Mouse (Mus musculus) T-helper 2 cell (primary cell): ENCODE measurements around the gene Rab30.
"Not testable (repeated sequence)": the region's sequence is repeated elsewhere in the genome, so short reads cannot be mapped to it uniquely, and the experiment has no call there.

Experiments used
- in situ Hi-C: fragments of 300-600 bp; cut with MboI, MseI; formaldehyde crosslinking; loops from one replicate; pipeline ENCODE4 v1.15.1; 2025; ENCODE audit warnings: high pct_unique_total_duplicates

Rab30 gene

GRCm38 (mm10) chr7:92741152-92741860 is at the start of gene Rab30:
TSS of gene Rab30 (plus strand) at chr7:92741603.
- in situ Hi-C loops, result loop anchor here (5.0 kb wide), 2 partner anchors 104 to 131 kb away; partner anchors contain the start of genes Ankrd42, Ddias and Prcp

DNA sequence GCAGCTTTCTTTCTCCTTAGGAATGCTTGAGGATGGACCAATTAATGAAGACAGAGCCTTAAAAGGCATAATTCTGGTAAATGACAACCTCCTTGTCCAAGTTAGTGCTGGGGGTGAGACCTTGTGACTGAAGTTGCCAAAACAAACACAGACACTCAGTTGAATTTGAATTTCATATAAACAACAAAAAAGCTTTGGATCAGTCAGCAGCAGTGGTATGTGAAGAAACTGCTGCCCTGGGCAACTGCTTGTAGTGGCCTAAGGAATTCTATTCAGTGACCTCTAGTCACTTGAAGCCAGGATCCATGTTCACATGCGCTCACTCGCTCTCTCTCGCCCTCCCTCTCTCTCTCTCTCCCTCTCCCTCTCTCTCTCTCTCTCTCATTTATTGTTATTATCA is 45.0 kb upstream of the Rab30 start:
- in situ Hi-C loops, result no loop called here

DNA sequence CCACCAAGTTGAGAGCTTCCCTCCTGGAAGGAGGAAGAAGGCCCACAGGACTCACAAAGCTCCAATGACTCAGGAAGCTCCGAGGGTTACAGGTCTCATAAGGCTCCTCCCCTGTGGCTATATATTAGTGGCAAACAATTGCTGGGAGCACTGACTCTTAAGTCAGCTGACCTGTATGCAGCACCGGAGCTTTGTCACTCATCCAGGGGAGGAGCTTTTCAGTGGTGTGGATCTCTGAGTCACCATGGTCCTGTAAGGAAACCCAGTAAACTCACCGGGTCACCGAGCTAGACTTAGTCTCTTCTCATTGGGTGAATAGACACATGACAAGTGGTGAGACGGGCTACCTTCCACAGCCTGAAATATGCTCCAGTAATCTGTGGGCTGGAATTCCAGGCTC is 42.6 kb upstream of the Rab30 start:
- in situ Hi-C loops, result no loop called here

DNA sequence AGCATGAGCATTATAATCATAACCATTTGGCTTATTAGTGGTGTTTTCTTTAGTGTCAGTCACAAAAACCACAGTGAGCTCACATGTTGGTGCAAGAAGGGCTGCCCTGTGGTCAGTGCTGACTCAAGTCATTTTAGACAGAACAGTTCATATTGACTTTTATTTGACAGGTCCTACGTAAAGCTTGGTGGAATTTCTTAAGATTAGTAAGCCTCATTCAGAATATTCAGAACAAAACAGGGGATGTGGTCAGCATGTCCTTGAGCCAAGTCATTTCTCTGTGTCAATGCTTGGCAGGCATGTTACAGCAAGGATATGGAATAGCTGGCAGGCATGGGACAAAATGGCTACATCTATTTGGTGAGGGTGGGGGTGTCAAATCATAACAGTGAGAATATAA is 37.7 kb upstream of the Rab30 start:
- in situ Hi-C loops, result no loop called here

DNA sequence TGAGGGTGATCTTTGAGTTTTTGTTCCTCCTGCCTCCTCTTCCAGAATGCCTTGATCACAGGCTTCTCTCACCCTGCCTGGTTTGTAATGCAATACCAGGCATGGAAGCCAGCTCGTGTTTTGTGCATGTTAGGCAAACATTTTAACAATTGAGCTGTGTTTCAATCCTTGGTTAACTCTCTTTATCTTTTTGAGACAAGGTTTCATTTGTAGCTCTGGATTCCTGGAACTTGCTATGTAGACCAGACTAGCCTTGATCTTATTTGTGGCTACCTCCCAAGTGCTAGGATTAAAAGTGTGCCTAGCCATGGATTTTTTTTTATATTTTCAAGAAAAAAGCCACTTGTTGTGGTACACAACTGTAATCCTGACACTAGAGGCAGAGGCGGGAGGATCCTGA is 35.9 kb upstream of the Rab30 start:
- in situ Hi-C loops, result no loop called here

DNA sequence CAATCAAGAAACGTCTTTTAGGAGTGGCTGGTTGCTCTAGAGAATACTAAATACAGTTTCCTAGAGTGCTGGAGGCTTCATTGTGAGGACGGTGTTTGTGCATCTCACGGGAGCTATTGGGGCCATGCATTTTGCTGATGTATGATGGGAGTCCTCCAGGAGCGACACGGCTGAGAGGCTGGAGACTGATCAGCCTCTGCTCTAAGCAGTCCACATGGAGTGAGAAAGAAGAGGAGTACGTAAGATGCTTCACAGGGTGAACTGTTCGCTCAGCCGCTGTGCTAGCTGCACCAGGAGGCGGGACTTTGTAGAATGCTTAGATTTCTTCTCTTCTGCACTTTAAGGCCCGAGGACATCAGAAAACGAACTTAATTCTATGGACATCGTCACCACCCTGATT is 34.7 kb upstream of the Rab30 start:
- in situ Hi-C loops, result no loop called here

- in situ Hi-C loops, result no loop called here
Measured at GRCm38 (mm10) chr7:92709573-92709972, 31.8 kb upstream of the Rab30 start.

GRCm38 (mm10) chr7:92711593-92711992 is 29.8 kb upstream of the Rab30 start:
- in situ Hi-C loops, result no loop called here

DNA sequence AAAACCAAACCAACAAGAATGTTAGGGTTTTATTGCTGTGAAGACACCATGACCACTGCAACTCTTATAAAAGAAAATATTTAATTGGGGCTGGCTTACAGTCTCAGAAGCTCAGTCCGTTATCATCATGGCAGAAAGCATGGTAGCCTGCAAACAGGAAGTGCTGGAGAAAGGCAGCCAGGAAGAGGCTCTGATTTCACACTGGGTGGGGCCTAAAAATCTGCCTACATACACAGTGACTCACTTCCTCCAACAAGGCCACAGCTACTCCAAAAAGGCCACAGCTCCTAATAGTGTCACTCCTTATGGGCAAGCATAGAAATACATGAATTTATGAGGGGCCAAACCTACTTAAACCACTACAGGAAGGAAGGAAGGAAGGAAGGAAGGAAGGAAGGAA is 26.3 kb upstream of the Rab30 start:
- in situ Hi-C loops, result no loop called here

DNA sequence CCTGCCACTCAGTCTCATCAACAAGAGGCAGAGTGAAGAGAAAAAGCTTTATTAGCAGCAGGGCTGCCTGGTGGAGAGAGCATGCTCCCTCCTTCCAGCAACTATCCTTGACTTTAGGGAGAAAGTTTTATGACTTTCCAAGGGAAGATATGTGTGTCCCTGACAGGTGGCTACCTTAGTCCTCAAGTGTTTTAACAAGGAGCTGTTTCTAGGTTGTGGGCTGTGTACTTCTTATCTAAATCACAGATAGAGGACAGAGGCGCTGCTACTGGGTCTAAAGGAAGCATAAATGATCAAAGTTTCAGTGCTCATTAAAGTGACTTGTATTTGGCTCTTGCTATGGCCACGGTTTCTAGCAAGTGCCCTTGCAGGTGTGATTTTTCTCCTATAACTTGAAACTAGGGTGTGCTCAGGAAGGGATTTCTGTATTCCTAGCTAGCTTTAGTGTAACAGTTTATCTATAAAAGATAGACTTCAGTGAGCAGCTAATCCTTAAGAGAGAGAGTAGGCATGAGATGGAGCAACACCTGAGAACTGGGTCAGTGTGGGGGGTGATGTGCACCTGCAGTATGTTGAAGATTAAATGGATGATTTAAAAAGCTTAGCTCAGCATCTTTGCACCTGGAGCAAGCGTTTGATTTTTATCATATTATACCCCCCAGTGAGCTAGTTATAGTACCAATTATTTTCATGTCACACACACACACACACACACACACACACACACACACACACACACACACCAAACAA is 21.1 kb upstream of the Rab30 start:
- in situ Hi-C loops, result no loop called here

DNA sequence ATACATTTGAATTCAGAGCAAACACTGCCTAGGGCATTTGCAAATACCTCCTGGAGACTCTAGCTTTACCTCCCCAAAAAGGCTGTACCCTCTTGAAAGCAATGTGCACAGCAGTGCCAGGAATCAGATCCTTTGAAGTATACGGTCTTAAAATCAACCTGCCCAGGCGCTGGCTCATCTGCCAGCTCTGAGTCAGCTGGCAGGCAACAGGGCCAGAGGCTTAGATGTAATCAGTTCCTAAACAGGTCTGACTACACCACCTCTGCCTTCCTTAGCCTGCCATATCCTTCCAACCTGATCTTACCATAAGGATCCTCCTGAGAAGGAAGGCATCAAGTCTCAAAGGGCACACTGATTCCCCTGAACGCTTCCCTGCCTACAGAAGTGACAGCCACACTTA is 17.7 kb upstream of the Rab30 start:
- in situ Hi-C loops, result no loop called here

DNA sequence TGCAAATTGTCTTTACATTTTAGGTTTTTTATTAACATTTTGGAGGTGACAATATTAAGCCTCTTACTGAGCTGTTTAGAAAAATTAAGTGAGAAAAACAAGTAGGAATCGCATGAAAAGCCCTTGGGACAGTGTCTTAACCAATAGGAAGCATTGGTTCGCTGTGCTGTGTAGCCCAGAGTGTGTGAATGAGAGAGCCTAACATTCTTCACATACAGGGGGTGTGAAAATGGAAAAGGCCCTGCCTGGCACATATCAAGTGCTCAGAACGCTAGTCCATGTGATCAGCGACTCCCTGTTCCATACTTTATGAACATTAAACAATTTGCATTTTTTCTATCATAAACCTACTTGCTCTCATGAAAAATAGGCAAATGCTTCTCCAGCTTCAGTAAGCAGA is 17.1 kb upstream of the Rab30 start:
- in situ Hi-C loops, result no loop called here

GRCm38 (mm10) chr7:92729583-92729982 is 11.8 kb upstream of the Rab30 start:
- in situ Hi-C loops, result not testable (repeated sequence)

GRCm38 (mm10) chr7:92730465-92730864 is 10.9 kb upstream of the Rab30 start:
- in situ Hi-C loops, result no loop called here

DNA sequence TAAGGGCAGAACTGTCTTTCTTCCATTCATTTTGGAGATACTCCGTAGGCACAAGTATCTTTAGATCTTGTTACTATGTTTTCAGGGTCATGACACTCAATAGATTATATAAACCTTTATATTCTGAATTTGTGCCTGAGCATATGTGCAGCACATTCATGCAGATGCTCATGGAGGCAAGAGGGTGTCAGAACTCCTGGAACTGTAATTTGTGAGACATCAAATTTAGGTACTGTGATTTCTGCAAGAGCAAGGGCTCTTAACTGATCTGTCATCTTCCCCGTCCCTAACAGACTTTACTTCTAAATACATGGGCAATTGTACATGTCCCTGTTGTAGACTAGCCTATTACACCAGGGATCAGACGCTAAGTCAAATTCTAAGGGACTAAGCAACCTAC is 10.4 kb upstream of the Rab30 start:
- in situ Hi-C loops, result no loop called here

DNA sequence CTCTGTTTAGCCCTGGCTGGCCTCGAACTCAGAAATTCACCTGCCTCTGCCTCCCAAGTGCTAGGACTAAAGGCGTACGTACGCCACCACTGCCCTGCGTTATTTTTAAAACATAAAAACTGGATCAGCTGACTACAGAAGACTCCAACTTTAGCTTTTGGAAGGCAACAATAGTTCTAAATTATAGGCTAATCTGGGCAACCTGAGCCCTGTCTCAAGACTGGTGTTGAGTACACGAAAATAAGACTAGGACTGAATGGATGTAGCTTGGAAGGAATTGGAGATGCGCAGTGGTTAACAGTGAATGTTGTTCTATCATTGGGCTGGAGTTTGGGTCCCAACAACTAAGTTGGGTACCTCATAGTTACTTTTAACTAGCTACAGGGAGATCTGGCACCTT is 9.3 kb upstream of the Rab30 start:
- in situ Hi-C loops, result no loop called here

DNA sequence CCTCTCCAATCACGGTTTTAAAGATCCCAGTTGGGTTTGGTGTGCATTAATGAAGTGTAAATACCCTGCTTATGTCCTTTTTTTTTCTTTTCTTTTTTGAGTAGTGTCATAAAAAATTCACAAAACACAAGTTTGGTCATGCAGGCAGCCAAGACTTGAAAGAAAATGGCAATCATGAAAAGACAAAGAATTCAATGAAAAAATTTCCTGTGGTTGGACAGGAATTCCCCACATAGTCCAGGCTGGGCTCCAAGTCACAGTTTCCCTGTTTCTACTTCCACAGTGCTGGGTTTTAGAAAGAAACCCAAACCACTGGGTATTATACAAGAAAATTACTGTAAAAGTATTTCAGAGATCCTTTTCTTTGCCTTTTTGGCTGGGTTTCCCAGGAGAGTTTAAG is 3.8 kb upstream of the Rab30 start:
- in situ Hi-C loops, result no loop called here

- in situ Hi-C loops, result loop anchor here (5.0 kb wide), 2 partner anchors 103 to 132 kb away; partner anchors contain the start of genes Ankrd42, Ddias and Prcp
Measured at GRCm38 (mm10) chr7:92739956-92740355, 1.4 kb upstream of the Rab30 start.

- in situ Hi-C loops, result loop anchor here (5.0 kb wide), 2 partner anchors 103 to 132 kb away; partner anchors contain the start of genes Ankrd42, Ddias and Prcp
Measured at GRCm38 (mm10) chr7:92740411-92741115, 840 bp upstream of the Rab30 start.

- in situ Hi-C loops, result loop anchor here (5.0 kb wide), 2 partner anchors 105 to 130 kb away; partner anchors contain the start of genes Ankrd42, Ddias and Prcp
Measured at GRCm38 (mm10) chr7:92741861-92742249, 452 bp downstream of the Rab30 start.

DNA sequence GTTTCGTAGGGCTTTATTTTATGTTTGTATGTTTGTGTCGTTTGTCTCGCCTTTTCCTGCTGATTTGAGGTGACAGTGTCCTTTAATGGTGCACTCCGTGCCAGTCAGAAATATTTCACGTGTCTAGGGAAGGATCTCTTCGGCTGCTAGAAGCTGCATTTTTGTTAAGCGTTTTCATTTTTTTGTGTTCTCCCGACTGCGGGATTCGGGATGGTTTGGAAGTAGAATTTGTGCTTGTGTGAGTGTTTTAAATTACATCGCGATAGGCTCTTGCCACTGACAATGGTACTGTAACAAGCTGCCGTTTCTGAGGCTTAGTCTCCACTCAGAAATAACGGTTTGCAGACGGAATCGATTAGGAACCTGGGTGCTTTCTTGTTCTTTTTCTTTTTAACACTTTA is 938 bp downstream of the Rab30 start:
- in situ Hi-C loops, result loop anchor here (5.0 kb wide), 2 partner anchors 105 to 130 kb away; partner anchors contain the start of genes Ankrd42, Ddias and Prcp

DNA sequence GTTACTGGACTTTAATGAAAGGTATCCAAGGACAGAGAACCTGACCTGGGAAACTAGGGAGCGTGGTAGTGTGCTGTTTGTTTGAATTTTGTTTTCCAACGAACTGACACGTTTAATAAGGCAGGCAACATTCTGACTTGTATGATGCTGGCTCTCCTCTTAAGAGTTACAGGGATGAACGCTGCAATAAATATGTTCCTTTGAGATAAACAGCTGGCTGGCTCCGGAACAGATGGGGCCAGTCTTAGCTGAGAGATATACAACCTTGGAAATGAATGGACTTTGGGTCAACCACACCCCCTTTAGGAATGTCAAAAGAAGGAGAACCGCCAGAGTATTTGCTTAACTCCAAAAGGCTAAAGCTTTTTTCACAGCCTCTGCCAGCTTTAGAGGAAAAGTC is 1.4 kb downstream of the Rab30 start:
- in situ Hi-C loops, result loop anchor here (5.0 kb wide), 2 partner anchors 105 to 130 kb away; partner anchors contain the start of genes Ankrd42, Ddias and Prcp
